Mouse (Mus musculus) stomach, embryonic 15.5 days (tissue): ENCODE results near the gene Car7. TPM values are rescaled to one million over a fixed set of nuclear protein-coding genes. Genes with fewer than 3 reads are reported as not detected.

Source experiments
- ATAC-seq: fragments of 200-750 bp; cut with Nextera tagmentation; 2 replicates; pipeline ENCODE4 v1.8.0; 2017; ENCODE audit warnings: low read depth, moderate number of reproducible peaks, moderate TSS enrichment; ENCODE audit not compliant: insufficient read depth, low FRiP score
- H3K27ac ChIP-seq: fragments of 300-500 bp; sonication (generic); 2 replicates; pipeline ENCODE4 v1.5.1; 2015; ENCODE audit warnings: mild to moderate bottlenecking, inconsistent platforms
- H3K27me3 ChIP-seq: fragments of 300-500 bp; sonication (generic); replicated peaks from 2 replicates; pipeline ENCODE4 v1.6.1; 2015; ENCODE audit warnings: inconsistent platforms
- H3K36me3 ChIP-seq: fragments of 300-500 bp; sonication (generic); 2 replicates; pipeline ENCODE4 v1.6.1; 2015; ENCODE audit warnings: inconsistent platforms
- H3K4me1 ChIP-seq: fragments of 300-500 bp; sonication (generic); 2 replicates; pipeline ENCODE4 v1.6.1; 2015; ENCODE audit warnings: inconsistent platforms
- H3K4me2 ChIP-seq: fragments of 300-500 bp; sonication (generic); 2 replicates; pipeline ENCODE4 v1.6.1; 2015; ENCODE audit warnings: mild to moderate bottlenecking, inconsistent platforms
- H3K4me3 ChIP-seq: fragments of 300-500 bp; sonication (generic); replicated peaks from 2 replicates; pipeline ENCODE4 v1.5.1; 2015; ENCODE audit warnings: inconsistent platforms
- H3K9ac ChIP-seq: fragments of 300-500 bp; sonication (generic); 2 replicates; pipeline ENCODE4 v1.6.1; 2015; ENCODE audit warnings: inconsistent platforms
- H3K9me3 ChIP-seq: fragments of 300-500 bp; sonication (generic); 2 replicates; pipeline ENCODE4 v1.6.1; 2016; ENCODE audit warnings: inconsistent platforms
- WGBS: fragments of 180-500 bp; shearing (Covaris S2); methylation state at CpG from one replicate; pipeline ENCODE4 v1.1.7; 2015; 5-methylcytosine and 5-hydroxymethylcytosine counted together
- polyA plus RNA-seq: library from polyadenylated mRNA; unstranded; fragments of >200 nt; fragmentation: Nextera tagmentation; extraction: Ambion mirVana; gene quantifications from 2 replicates; pipeline ENCODE4 v1.2.1, GENCODE M21; 2015

The Car7 gene
- polyA plus RNA-seq: 1.0 TPM in 2 replicates

DNA sequence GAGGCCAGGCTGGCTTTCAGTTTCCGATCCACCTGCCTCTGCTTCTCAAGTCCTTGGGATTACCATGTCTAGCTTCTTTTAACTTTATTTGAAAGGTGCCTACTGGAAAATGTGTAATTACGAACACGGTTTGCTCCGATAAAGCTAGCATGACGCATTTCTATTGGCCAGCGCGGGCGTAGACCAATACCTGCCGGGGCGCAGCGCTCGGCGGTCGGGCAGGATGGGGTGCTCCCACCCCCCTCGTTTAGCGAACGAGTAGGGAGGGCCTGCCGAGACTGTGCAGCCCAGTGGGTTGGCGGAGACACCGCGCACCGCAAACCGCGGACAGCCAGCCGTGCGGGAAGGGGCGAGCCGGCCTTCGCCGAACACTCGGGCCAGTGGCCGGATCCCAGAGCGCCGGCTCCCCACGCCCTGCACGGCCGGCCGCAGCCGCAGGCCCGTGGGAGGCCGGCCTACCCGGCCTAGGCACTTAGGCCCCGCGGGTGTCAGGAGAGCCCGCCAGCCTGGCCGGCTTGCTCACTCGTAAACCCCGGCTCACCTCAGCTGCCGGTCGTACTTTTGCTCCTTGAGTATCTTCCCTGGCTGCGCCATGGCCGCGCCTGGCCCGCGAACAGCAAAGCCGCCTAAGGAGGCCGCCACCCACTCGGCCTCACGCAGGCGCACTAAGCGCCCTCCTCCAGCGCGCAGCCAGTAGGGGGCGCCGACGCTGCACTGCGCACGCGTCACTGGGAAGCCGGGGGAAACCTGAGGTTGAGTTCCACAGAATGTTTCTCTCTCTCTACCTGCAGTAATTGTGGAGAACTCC, at the start of gene Car7, which contains the start of gene Nae1:
Gene Car7 (plus strand): TSS at position 719 of the 808 bp plus-strand sequence.
Gene Nae1 (minus strand): TSS at position 667 of the 808 bp plus-strand sequence.
- peak within 1 kb of the TSS; percentile 90 for H3K9ac ChIP-seq
- H3K9me3 ChIP-seq: no peaks in the 10 kb centered on the region
- peaks cover 10% of the 10 kb centered on the region; the same call in 1 of the 2 replicates for H3K36me3 ChIP-seq
- WGBS: under 1% methylated on average over 68 of the region's 70 CpGs
- peaks cover 10% of the 10 kb centered on the region; the same call in 1 of the 2 replicates for H3K4me1 ChIP-seq
- peak within 1 kb of the TSS; percentile 63 for H3K4me2 ChIP-seq
- peak within 1 kb of the TSS; percentile 85 for H3K4me3 ChIP-seq
- H3K27me3 ChIP-seq: peaks cover 10% of the 10 kb centered on the region; the same call in 1 of the 2 replicates
- peak; percentile 96 for ATAC-seq
- peak within 1 kb of the TSS; percentile 83 for H3K27ac ChIP-seq

DNA sequence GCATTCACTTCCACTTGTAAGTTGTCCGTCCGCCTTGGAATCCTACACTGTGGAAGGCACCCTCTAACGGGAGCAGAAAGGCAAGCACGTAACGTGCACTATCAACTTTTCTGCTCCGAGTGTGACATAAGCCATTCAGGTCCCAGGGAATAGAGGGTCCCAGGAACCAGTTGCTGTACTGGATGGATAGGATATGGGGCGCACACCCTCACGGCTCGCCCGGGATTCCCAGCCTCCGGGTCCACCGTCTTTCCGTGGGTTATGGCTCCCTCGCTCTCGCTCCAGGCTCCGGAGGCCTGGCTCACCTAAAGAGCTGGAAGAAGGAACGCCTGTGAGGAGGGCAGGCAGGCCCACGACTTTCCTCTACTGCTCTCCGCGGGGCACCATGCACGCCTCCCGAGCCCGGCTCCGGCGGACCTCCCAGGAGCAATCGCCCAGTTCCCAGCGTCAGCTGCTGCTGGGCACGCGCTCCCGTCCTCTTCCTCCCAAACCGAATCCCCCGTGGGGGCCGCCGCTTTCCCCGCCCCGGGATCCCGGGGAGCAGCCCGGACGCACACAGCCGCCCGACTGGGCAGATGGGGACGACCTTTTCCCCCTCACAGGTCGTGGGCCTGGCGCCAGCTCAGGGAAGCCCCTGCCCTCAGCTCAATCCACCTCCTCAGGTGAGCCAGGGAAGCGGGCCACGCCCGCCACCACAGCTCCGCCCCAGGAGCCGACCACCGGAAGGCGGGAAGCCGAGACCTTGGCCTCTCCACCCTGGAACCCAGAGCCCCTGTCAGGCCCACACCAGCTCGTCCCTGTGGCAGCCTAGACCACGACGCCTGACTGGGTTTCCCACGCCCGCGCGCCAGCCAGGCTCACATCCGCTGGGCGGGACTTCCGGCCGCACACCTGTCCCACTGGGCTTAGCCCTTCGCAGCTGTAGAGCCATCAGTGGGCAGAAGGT, 25.2 kb upstream of the Car7 start, which contains the start of gene Terb1:
Gene Terb1 (minus strand): TSS at position 850 of the 946 bp plus-strand sequence.
- no peaks in the 10 kb centered on the region for H3K4me1 ChIP-seq
- H3K9me3 ChIP-seq: no peaks in the 10 kb centered on the region
- H3K27me3 ChIP-seq: no peaks in the 10 kb centered on the region
- 1% methylated on average over 64 of the region's 64 CpGs for WGBS
- H3K9ac ChIP-seq: peak within 1 kb of the TSS; percentile 65
- H3K27ac ChIP-seq: no peak within 1 kb of the TSS
- H3K4me3 ChIP-seq: peak within 1 kb of the TSS; percentile 57
- H3K4me2 ChIP-seq: peak within 1 kb of the TSS; percentile 100
- peak; percentile 71 for ATAC-seq
- H3K36me3 ChIP-seq: 0 out of 2 replicates have a peak, but pooled peaks cover under 1% of the 10 kb centered on the region

GRCm38 (mm10) chr8:104510134-104510533, 24.4 kb upstream of the Car7 start:
- H3K36me3 ChIP-seq: peaks cover 7% of the 10 kb centered on the region; the same call in 1 of the 2 replicates
- H3K27me3 ChIP-seq: no peaks in the 10 kb centered on the region
- no peaks in the 10 kb centered on the region for H3K4me1 ChIP-seq
- no peak for ATAC-seq
- no peak overlapping the region for H3K9ac ChIP-seq
- 80% methylated on average over 3 of the region's 3 CpGs for WGBS
- peak overlapping the region; percentile 100 for H3K4me2 ChIP-seq
- H3K27ac ChIP-seq: no peak overlapping the region
- no peak overlapping the region for H3K4me3 ChIP-seq
- no peaks in the 10 kb centered on the region for H3K9me3 ChIP-seq

DNA sequence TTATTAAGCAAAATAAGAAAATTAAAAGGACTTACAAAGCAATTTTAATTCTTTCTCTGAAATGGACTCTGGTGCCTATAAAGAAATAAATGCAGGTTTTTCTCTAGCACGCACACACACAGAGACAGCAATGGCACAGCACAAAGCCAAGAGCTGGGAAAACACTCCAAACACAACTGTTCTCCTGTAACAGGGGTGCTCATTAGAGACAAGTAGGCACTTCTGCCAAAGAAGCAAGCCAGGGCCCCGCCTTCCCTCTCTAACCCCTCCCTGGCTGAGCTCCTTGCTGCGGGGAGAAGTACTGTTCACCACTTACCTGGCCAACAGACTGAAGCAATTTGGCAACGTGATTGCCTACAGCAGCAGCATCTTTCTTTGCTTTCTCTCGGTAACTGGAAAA, 16.6 kb upstream of the Car7 start:
- H3K9me3 ChIP-seq: no peaks in the 10 kb centered on the region
- H3K36me3 ChIP-seq: peaks cover 26% of the 10 kb centered on the region
- H3K27me3 ChIP-seq: no peaks in the 10 kb centered on the region
- H3K4me2 ChIP-seq: no peak overlapping the region
- H3K4me1 ChIP-seq: no peaks in the 10 kb centered on the region
- no peak overlapping the region for H3K27ac ChIP-seq
- no peak overlapping the region for H3K9ac ChIP-seq
- ATAC-seq: no peak
- WGBS: 85% methylated on average over 5 of the region's 5 CpGs
- no peak overlapping the region for H3K4me3 ChIP-seq

DNA sequence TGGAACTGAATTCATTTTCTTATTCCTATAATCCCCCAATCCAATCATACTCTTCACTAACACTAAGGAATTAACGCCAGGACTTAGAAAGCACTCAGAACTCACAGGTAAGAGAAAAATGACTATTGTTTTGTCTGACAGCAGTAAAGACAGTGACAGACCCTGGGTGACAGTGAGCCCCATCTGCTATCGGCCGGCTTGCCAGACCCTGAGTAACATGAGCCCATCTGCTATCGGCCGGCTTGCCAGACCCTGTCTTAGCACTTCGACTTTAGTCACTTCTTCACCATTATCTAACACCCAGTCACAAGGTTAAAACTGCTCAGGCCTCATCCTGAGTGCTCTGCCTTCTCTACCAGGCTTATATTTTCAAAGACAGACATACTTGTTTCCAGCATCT, 4.8 kb upstream of the Car7 start:
- Histone ChIP-seq H3K4me2 (no peak overlapping the region), H3K4me1 (peaks cover 7% of the 10 kb centered on the region; the same call in 1 of the 2 replicates), H3K9ac (no peak overlapping the region), H3K36me3 (peaks cover 10% of the 10 kb centered on the region; the same call in 1 of the 2 replicates), H3K4me3 (no peak overlapping the region), H3K27me3 (no peaks in the 10 kb centered on the region), H3K9me3 (no peaks in the 10 kb centered on the region), H3K27ac (no peak overlapping the region)
- no peak for ATAC-seq
- 86% methylated on average over 6 of the region's 6 CpGs for WGBS

DNA sequence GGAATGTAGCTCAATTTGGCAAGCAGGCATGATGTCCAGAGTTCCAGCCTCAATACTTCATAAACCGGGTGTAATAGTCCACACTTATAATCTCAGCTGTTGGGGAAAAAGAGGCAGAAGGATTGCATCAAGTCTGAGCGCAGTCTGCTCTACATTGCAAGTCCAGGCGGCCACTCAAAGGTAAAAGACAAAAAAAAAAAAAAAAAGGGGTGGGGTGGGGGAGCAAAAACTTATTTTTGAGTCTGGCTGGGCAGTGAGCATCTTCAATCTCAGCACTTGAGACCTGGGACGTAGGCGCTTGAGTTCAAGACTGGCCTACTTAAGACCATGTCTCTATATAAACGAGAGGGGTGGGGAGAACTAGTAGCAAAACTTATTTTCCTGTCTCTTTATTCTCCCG, 938 bp upstream of the Car7 start:
- Histone ChIP-seq H3K27ac (peak overlapping the region; percentile 83), H3K27me3 (0 out of 2 replicates have a peak, but pooled peaks cover 4% of the 10 kb centered on the region), H3K36me3 (peaks cover 10% of the 10 kb centered on the region; the same call in 1 of the 2 replicates), H3K4me3 (peak overlapping the region; percentile 85), H3K9ac (peak overlapping the region; percentile 90), H3K4me2 (peak overlapping the region; percentile 63), H3K4me1 (peaks cover 10% of the 10 kb centered on the region; the same call in 1 of the 2 replicates), H3K9me3 (no peaks in the 10 kb centered on the region)
- ATAC-seq: no peak
- 15% methylated on average over 7 of the region's 7 CpGs for WGBS

GRCm38 (mm10) chr8:104534779-104535141, 271 bp downstream of the Car7 start:
- Histone ChIP-seq H3K9me3 (no peaks in the 10 kb centered on the region), H3K27me3 (peaks cover 16% of the 10 kb centered on the region; the same call in 1 of the 2 replicates), H3K4me3 (peak overlapping the region; percentile 85), H3K27ac (no peak overlapping the region), H3K9ac (no peak overlapping the region), H3K36me3 (peaks cover 4% of the 10 kb centered on the region; the same call in 1 of the 2 replicates), H3K4me2 (peak overlapping the region; percentile 63), H3K4me1 (peaks cover 10% of the 10 kb centered on the region; the same call in 1 of the 2 replicates)
- 9% methylated on average over 9 of the region's 9 CpGs for WGBS
- peak; percentile 52 for ATAC-seq

DNA sequence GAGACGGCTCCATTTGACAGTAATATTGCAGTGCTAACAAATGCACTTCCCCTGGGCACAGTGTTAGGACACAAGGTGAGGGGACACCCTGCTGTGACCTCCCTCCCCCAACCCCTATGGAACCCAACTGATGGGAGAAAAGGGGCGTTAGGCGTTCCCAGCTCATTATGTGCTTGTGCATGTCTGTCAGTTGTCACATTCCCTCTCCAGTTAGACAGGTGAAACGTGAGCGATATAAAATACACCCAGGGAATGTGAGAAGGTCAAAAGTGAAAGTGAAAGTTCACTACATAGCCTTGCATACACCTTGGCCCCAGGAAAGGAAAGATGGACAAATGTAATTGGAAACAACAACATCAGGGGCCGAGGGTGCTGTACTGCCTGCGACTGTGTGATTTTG, 889 bp downstream of the Car7 start:
- Histone ChIP-seq H3K9me3 (no peaks in the 10 kb centered on the region), H3K4me2 (peak overlapping the region; percentile 63), H3K27me3 (peaks cover 22% of the 10 kb centered on the region), H3K9ac (no peak overlapping the region), H3K36me3 (no peaks in the 10 kb centered on the region), H3K4me1 (peaks cover 10% of the 10 kb centered on the region; the same call in 1 of the 2 replicates), H3K27ac (no peak overlapping the region), H3K4me3 (peak overlapping the region; percentile 85)
- WGBS: 30% methylated on average over 7 of the region's 7 CpGs
- ATAC-seq: no peak

- H3K27me3 ChIP-seq: peaks cover 29% of the 10 kb centered on the region
- WGBS: 80% methylated on average over 4 of the region's 4 CpGs
- no peaks in the 10 kb centered on the region for H3K36me3 ChIP-seq
- ATAC-seq: no peak
- no peak overlapping the region for H3K27ac ChIP-seq
- H3K4me1 ChIP-seq: peaks cover 16% of the 10 kb centered on the region
- H3K9ac ChIP-seq: no peak overlapping the region
- no peaks in the 10 kb centered on the region for H3K9me3 ChIP-seq
- 0 out of 2 replicates have a peak overlapping the region, but pooled peaks have one; percentile 63 for H3K4me2 ChIP-seq
- no peak overlapping the region for H3K4me3 ChIP-seq
Measured at GRCm38 (mm10) chr8:104536028-104536427, 1.5 kb downstream of the Car7 start.

- no peaks in the 10 kb centered on the region for H3K9me3 ChIP-seq
- H3K9ac ChIP-seq: no peak overlapping the region
- ATAC-seq: no peak
- H3K4me3 ChIP-seq: no peak overlapping the region
- 84% methylated on average over 4 of the region's 4 CpGs for WGBS
- no peak overlapping the region for H3K27ac ChIP-seq
- H3K36me3 ChIP-seq: no peaks in the 10 kb centered on the region
- peaks cover 16% of the 10 kb centered on the region for H3K4me1 ChIP-seq
- H3K27me3 ChIP-seq: peaks cover 54% of the 10 kb centered on the region
- H3K4me2 ChIP-seq: no peak overlapping the region
Measured at GRCm38 (mm10) chr8:104538896-104539295, 4.4 kb downstream of the Car7 start.

DNA sequence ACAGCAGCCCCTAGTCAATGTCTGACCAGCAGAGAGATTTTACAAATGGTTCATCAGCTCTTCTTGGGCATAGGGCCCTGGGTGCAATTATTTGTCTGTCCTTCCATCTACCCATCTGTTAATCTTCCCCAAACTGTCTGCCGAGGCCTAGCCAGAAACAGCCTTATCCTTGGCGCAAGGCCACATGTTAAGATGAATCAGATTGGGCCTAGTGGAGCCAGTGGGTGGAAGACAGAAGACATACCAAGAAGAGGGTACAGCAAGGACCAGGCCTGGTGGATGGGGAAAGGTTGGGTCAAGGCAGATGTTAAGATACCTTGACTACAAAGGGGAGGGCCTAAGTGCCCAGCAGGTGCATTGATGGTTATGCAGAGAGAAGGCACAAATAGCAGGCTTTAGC, 5.1 kb downstream of the Car7 start:
- H3K4me2 ChIP-seq: no peak overlapping the region
- H3K9me3 ChIP-seq: no peaks in the 10 kb centered on the region
- no peaks in the 10 kb centered on the region for H3K36me3 ChIP-seq
- no peak overlapping the region for H3K9ac ChIP-seq
- H3K4me3 ChIP-seq: no peak overlapping the region
- no peak for ATAC-seq
- H3K27me3 ChIP-seq: peaks cover 54% of the 10 kb centered on the region
- H3K27ac ChIP-seq: no peak overlapping the region
- WGBS: 72% methylated on average over 2 of the region's 2 CpGs
- H3K4me1 ChIP-seq: peaks cover 16% of the 10 kb centered on the region
